Mouse (Mus musculus): ENCODE data around the gene Nrp2.

- TF ChIP-seq CTCF (IDR thresholded peaks at IDR 0.05; ENCODE audit: extremely low read depth, insufficient read depth, low read length) (no peak), POLR2A (IDR thresholded peaks at IDR 0.05; ENCODE audit: extremely low read depth, insufficient read depth, low read length) (no peak)
These were observed 49.7 kb downstream of the Nrp2 start for GRCm38 (mm10) chr1:62752661-62753333.
